ENCODE assay signal across 8 mouse cellular contexts in the genomic region with DNA sequence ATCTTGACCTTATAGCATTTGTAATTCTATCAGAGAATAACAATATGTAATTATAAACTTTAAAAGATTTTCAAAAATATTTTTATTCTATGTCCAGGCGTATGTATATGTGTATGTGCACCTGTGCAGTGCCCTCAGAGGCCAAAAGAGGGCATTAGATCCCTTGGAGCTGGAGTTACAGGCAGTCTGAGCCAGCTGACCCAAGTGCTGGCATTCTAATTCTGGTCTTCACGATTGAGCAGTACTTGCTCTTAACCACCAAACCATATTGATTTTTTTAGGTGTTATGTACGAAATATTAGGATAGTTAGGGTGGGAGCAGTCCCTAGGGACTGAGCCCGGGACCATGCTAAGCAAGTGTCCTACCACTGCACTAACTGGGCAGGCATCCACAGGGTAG. TPM values are rescaled to one million over a fixed set of nuclear protein-coding genes. Genes with fewer than 3 reads are reported as not detected.
DNase-seq lines count a peak whose midpoint lies in the region; ATAC-seq and TF ChIP-seq lines count a peak whose summit lies in the region.

No protein-coding gene starts in this region.

- TF ChIP-seq CTCF in ES-Bruce4 (IDR thresholded peaks at IDR 0.05; ENCODE audit: low read depth, low read length) = peak; percentile 31

- no peak for TF ChIP-seq EP300 in ES-Bruce4 (IDR thresholded peaks at IDR 0.05; ENCODE audit: insufficient read depth, low read depth, low read length)

- intact Hi-C loops in heart, postnatal 10 days (cut with DNase I) = loop anchor here (10.0 kb wide), 1 partner anchor 466 kb away; no protein-coding TSS in a partner anchor

- ATAC-seq in heart, embryonic 16.5 days (replicated peaks; ENCODE audit: extremely low read depth, insufficient read depth, low FRiP score) = no peak
- ATAC-seq in forebrain, embryonic 13.5 days = no peak
- no peak for ATAC-seq in liver, embryonic 16.5 days (ENCODE audit: low read depth)

- no peak for TF ChIP-seq POLR2A in ES-Bruce4 (IDR thresholded peaks at IDR 0.05; ENCODE audit: insufficient read depth, low read length)

- peak overlapping the region; percentile 76 for H3K4me2 ChIP-seq in heart, embryonic 16.5 days (ENCODE audit: low read depth, low read length)
- H3K4me2 ChIP-seq in forebrain, embryonic 13.5 days = peak overlapping the region; percentile 75
- peak overlapping the region; percentile 90 for H3K4me2 ChIP-seq in liver, embryonic 16.5 days (ENCODE audit: low read depth, low read length)

- no peaks in the 10 kb centered on the region for H3K9me3 ChIP-seq in heart, embryonic 16.5 days (replicated peaks; ENCODE audit: control insufficient read depth, low read length)
- H3K9me3 ChIP-seq in ES-Bruce4 (replicated peaks; ENCODE audit: control insufficient read depth, insufficient read depth, low read length, poor library complexity, severe bottlenecking) = no peaks in the 10 kb centered on the region
- H3K9me3 ChIP-seq in forebrain, embryonic 13.5 days (replicated peaks) = no peaks in the 10 kb centered on the region
- H3K9me3 ChIP-seq in liver, embryonic 16.5 days (replicated peaks; ENCODE audit: control insufficient read depth, low read length) = no peaks in the 10 kb centered on the region

- H3K9ac ChIP-seq in heart, embryonic 16.5 days (ENCODE audit: low read length) = no peak overlapping the region
- no peak overlapping the region for H3K9ac ChIP-seq in ES-Bruce4 (ENCODE audit: low read depth, poor library complexity, severe bottlenecking)
- no peak overlapping the region for H3K9ac ChIP-seq in forebrain, embryonic 13.5 days
- H3K9ac ChIP-seq in liver, embryonic 16.5 days (ENCODE audit: low read depth, low read length) = no peak overlapping the region

- no peak for DNase-seq in heart, postnatal 10 days
- no peak for DNase-seq in adrenal gland, postnatal 4 days (ENCODE audit: low spot score in 2 of 2)
- no peak for DNase-seq in adipocyte (ENCODE audit: low spot score)
- DNase-seq in layer of hippocampus, adult 11-12 months (ENCODE audit: low spot score) = no peak

- H3K27me3 ChIP-seq in heart, embryonic 16.5 days (ENCODE audit: control insufficient read depth, insufficient read depth, low read length) = no peaks in the 10 kb centered on the region
- H3K27me3 ChIP-seq in ES-Bruce4 (ENCODE audit: control insufficient read depth, insufficient read depth, low read length, poor library complexity, severe bottlenecking) = no peaks in the 10 kb centered on the region
- H3K27me3 ChIP-seq in forebrain, embryonic 13.5 days = no peaks in the 10 kb centered on the region
- no peaks in the 10 kb centered on the region for H3K27me3 ChIP-seq in liver, embryonic 16.5 days (ENCODE audit: control insufficient read depth, insufficient read depth, low read depth, low read length)

- peaks cover 5% of the 10 kb centered on the region; the same call in 1 of the 2 replicates for H3K4me1 ChIP-seq in heart, embryonic 16.5 days (ENCODE audit: control insufficient read depth, insufficient read depth, low read length)
- H3K4me1 ChIP-seq in ES-Bruce4 (ENCODE audit: control insufficient read depth, insufficient read depth, low read length) = no peaks in the 10 kb centered on the region
- peaks cover 12% of the 10 kb centered on the region for H3K4me1 ChIP-seq in forebrain, embryonic 13.5 days
- peaks cover 25% of the 10 kb centered on the region for H3K4me1 ChIP-seq in liver, embryonic 16.5 days (ENCODE audit: control insufficient read depth, low read depth, low read length)

- H3K27ac ChIP-seq in heart, embryonic 16.5 days (ENCODE audit: low read length) = no peak overlapping the region
- no peak overlapping the region for H3K27ac ChIP-seq in ES-Bruce4 (ENCODE audit: insufficient read depth, low read length)
- H3K27ac ChIP-seq in forebrain, embryonic 13.5 days = no peak overlapping the region
- H3K27ac ChIP-seq in liver, embryonic 16.5 days (ENCODE audit: low read length) = no peak overlapping the region

- H3K36me3 ChIP-seq in heart, embryonic 16.5 days (ENCODE audit: control insufficient read depth, insufficient read depth) = no peaks in the 10 kb centered on the region
- H3K36me3 ChIP-seq in ES-Bruce4 (ENCODE audit: control insufficient read depth, insufficient read depth, low read length, poor library complexity, severe bottlenecking) = no peaks in the 10 kb centered on the region
- no peaks in the 10 kb centered on the region for H3K36me3 ChIP-seq in forebrain, embryonic 13.5 days (ENCODE audit: poor library complexity, severe bottlenecking)
- H3K36me3 ChIP-seq in liver, embryonic 16.5 days (ENCODE audit: control insufficient read depth, insufficient read depth) = no peaks in the 10 kb centered on the region

- no peak overlapping the region; the same call in 1 of the 2 replicates for H3K4me3 ChIP-seq in heart, embryonic 16.5 days (ENCODE audit: low read length)
- peak overlapping the region; percentile 34; the same call in 1 of the 2 replicates for H3K4me3 ChIP-seq in ES-Bruce4 (ENCODE audit: low read depth, low read length)
- peak overlapping the region; percentile 62 for H3K4me3 ChIP-seq in forebrain, embryonic 13.5 days
- peak overlapping the region; percentile 81 for H3K4me3 ChIP-seq in liver, embryonic 16.5 days (ENCODE audit: low read depth, low read length)

- 83% methylated on average over 4 of the region's 4 CpGs for WGBS in heart, embryonic 16.5 days
- 83% methylated on average over 4 of the region's 4 CpGs for WGBS in forebrain, embryonic 13.5 days
- 66% methylated on average over 4 of the region's 4 CpGs for WGBS in liver, embryonic 16.5 days (ENCODE audit: insufficient replicate concordance)

RNA-seq across cellular contexts. Expression of a gene that starts 0.6 kb away (rescaled TPM):
- polyA plus RNA-seq in heart, embryonic 16.5 days (2015; fragmentation: Nextera tagmentation; extraction: Ambion mirVana) = 36.1 and 39.1 TPM in 2 replicates
- 10 to 100 TPM; 26.0 to 32.0 TPM for total RNA-seq in heart, postnatal 10 days (2021)
- polyA plus RNA-seq in ES-Bruce4 (2011; ENCODE audit: insufficient read depth, insufficient read length, low read depth, missing spikeins) = 42.7 and 54.0 TPM in 2 replicates
- polyA plus RNA-seq in forebrain, embryonic 13.5 days (2015; fragmentation: Nextera tagmentation; extraction: Ambion mirVana) = 57.3 and 64.6 TPM in 2 replicates
- polyA plus RNA-seq in liver, embryonic 16.5 days (2015; fragmentation: Nextera tagmentation; extraction: Ambion mirVana) = 20.8 and 28.6 TPM in 2 replicates
- total RNA-seq in adrenal gland, postnatal 4 days (2021) = 10 to 100 TPM; 30.4 to 33.5 TPM

RNA-seq across cellular contexts. Expression of a gene that starts 17.8 kb away (rescaled TPM):
- polyA plus RNA-seq in heart, embryonic 16.5 days (2015; fragmentation: Nextera tagmentation; extraction: Ambion mirVana) = 12.8 and 12.9 TPM in 2 replicates
- total RNA-seq in heart, postnatal 10 days (2021) = 10 to 100 TPM in 1 of 2 experiments, 1 to 10 TPM in 1; 7.2 to 10.5 TPM
- polyA plus RNA-seq in ES-Bruce4 (2011; ENCODE audit: insufficient read depth, insufficient read length, low read depth, missing spikeins) = 13.6 and 14.1 TPM in 2 replicates
- polyA plus RNA-seq in forebrain, embryonic 13.5 days (2015; fragmentation: Nextera tagmentation; extraction: Ambion mirVana) = 2.1 and 2.5 TPM in 2 replicates
- 4.2 and 5.8 TPM in 2 replicates for polyA plus RNA-seq in liver, embryonic 16.5 days (2015; fragmentation: Nextera tagmentation; extraction: Ambion mirVana)
- 10 to 100 TPM in 1 of 2 experiments, 1 to 10 TPM in 1; 7.5 to 15.3 TPM for total RNA-seq in adrenal gland, postnatal 4 days (2021)

RNA-seq across cellular contexts. Expression of a gene that starts 27.7 kb away (rescaled TPM):
- 17.4 and 18.5 TPM in 2 replicates for polyA plus RNA-seq in heart, embryonic 16.5 days (2015; fragmentation: Nextera tagmentation; extraction: Ambion mirVana)
- total RNA-seq in heart, postnatal 10 days (2021) = 10 to 100 TPM; 12.0 to 32.5 TPM
- polyA plus RNA-seq in ES-Bruce4 (2011; ENCODE audit: insufficient read depth, insufficient read length, low read depth, missing spikeins) = not detected in 2 replicates
- polyA plus RNA-seq in forebrain, embryonic 13.5 days (2015; fragmentation: Nextera tagmentation; extraction: Ambion mirVana) = 0.46 and 0.68 TPM in 2 replicates
- 69.5 and 88.7 TPM in 2 replicates for polyA plus RNA-seq in liver, embryonic 16.5 days (2015; fragmentation: Nextera tagmentation; extraction: Ambion mirVana)
- 10 to 100 TPM; 24.0 to 45.6 TPM for total RNA-seq in adrenal gland, postnatal 4 days (2021)

RNA-seq across cellular contexts. Expression of a gene that starts 46.7 kb away (rescaled TPM):
- 75.4 and 85.6 TPM in 2 replicates for polyA plus RNA-seq in heart, embryonic 16.5 days (2015; fragmentation: Nextera tagmentation; extraction: Ambion mirVana)
- total RNA-seq in heart, postnatal 10 days (2021) = 10 to 100 TPM; 50.7 to 59.8 TPM
- polyA plus RNA-seq in ES-Bruce4 (2011; ENCODE audit: insufficient read depth, insufficient read length, low read depth, missing spikeins) = 76.0 and 103 TPM in 2 replicates
- 183 and 187 TPM in 2 replicates for polyA plus RNA-seq in forebrain, embryonic 13.5 days (2015; fragmentation: Nextera tagmentation; extraction: Ambion mirVana)
- polyA plus RNA-seq in liver, embryonic 16.5 days (2015; fragmentation: Nextera tagmentation; extraction: Ambion mirVana) = 72.6 and 78.4 TPM in 2 replicates
- total RNA-seq in adrenal gland, postnatal 4 days (2021) = 10 to 100 TPM; 85.4 to 98.8 TPM

RNA-seq across cellular contexts. Expression of a gene that starts 47.1 kb away (rescaled TPM):
- polyA plus RNA-seq in heart, embryonic 16.5 days (2015; fragmentation: Nextera tagmentation; extraction: Ambion mirVana) = 6.6 and 6.7 TPM in 2 replicates
- 1 to 10 TPM; 6.1 to 8.0 TPM for total RNA-seq in heart, postnatal 10 days (2021)
- polyA plus RNA-seq in ES-Bruce4 (2011; ENCODE audit: insufficient read depth, insufficient read length, low read depth, missing spikeins) = 16.6 and 17.4 TPM in 2 replicates
- polyA plus RNA-seq in forebrain, embryonic 13.5 days (2015; fragmentation: Nextera tagmentation; extraction: Ambion mirVana) = 16.6 TPM in 2 replicates
- 2.4 and 2.8 TPM in 2 replicates for polyA plus RNA-seq in liver, embryonic 16.5 days (2015; fragmentation: Nextera tagmentation; extraction: Ambion mirVana)
- 10 to 100 TPM; 18.4 to 18.9 TPM for total RNA-seq in adrenal gland, postnatal 4 days (2021)

Comparison
In these comparisons a context has a peak if more than half of its experiments do, and no peak if none do; other contexts are left out.
1. RNA of a gene that starts 27.7 kb away (polyA plus RNA-seq): 69.5 to 88.7 TPM in liver, embryonic 16.5 days and 17.4 to 18.5 TPM in heart, embryonic 16.5 days; 0.46 to 0.68 TPM in forebrain, embryonic 13.5 days and not detected in ES-Bruce4; every median in the first group is over 10 times any median in the second.
2. Peak in every context shown above with its lines, with median percentiles within 50 percentile points of each other: H3K4me2 ChIP-seq.